Mouse (Mus musculus): ENCODE results near the gene Fut11. TPM values are rescaled to one million over a fixed set of nuclear protein-coding genes. Genes with fewer than 3 reads are reported as not detected.

Fut11 gene
- total and polyA plus RNA-seq, 2 experiments from 2014 or later, result 18.0 to 26.2 TPM

- Histone ChIP-seq H3K9ac (replicated peaks; ENCODE audit: low read length) (peak within 1 kb of the TSS; percentile 88), H3K9me3 (ENCODE audit: low read length) (no peaks in the 10 kb centered on the region), H3K4me1 (ENCODE audit: insufficient read depth, low read length) (peaks cover 12% of the 10 kb centered on the region), H3K36me3 (ENCODE audit: insufficient read depth, low read length) (peaks cover 23% of the 10 kb centered on the region), H3K4me2 (ENCODE audit: low read depth, low read length) (peak within 1 kb of the TSS; percentile 78), H3K27me3 (ENCODE audit: insufficient read depth, low read length) (no peaks in the 10 kb centered on the region), H3K4me3 (ENCODE audit: low read length) (peak within 1 kb of the TSS; percentile 74), H3K27ac (peak within 1 kb of the TSS; percentile 87)
- under 1% methylated on average over 69 of the region's 80 CpGs for WGBS
- TF ChIP-seq CTCF (IDR thresholded peaks at IDR 0.05; ENCODE audit: low read depth), result 0 out of 2 replicates have a peak, but pooled peaks have one; percentile 10
- DNase-seq (ENCODE audit: low spot score) (peak; percentile 96), ATAC-seq (peak; percentile 96)
These were observed 12.7 kb downstream of the Fut11 start, which contains the start of gene Zswim8 for GRCm38 (mm10) chr14:20707201-20708190. TSS of gene Zswim8 (plus strand) at chr14:20707552.

GRCm38 (mm10) chr14:20708239-20708638 lies 13.5 kb downstream of the Fut11 start:
- no peak for ATAC-seq
- 5% methylated on average over 10 of the region's 10 CpGs for WGBS

GRCm38 (mm10) chr14:20713832-20714231 lies 19.1 kb downstream of the Fut11 start:
- no peak overlapping the region for H3K9ac ChIP-seq (replicated peaks; ENCODE audit: low read length)
- peaks cover 80% of the 10 kb centered on the region for H3K36me3 ChIP-seq (ENCODE audit: insufficient read depth, low read length)
- no peaks in the 10 kb centered on the region for H3K27me3 ChIP-seq (ENCODE audit: insufficient read depth, low read length)
- TF ChIP-seq CTCF (IDR thresholded peaks at IDR 0.05; ENCODE audit: low read depth), result no peak
- H3K27ac ChIP-seq, result no peak overlapping the region
- peaks cover 9% of the 10 kb centered on the region for H3K4me1 ChIP-seq (ENCODE audit: insufficient read depth, low read length)
- DNase-seq (ENCODE audit: low spot score), result no peak
- no peak for ATAC-seq
- no peaks in the 10 kb centered on the region for H3K9me3 ChIP-seq (ENCODE audit: low read length)
- 65% methylated on average over 11 of the region's 11 CpGs for WGBS
- no peak overlapping the region for H3K4me2 ChIP-seq (ENCODE audit: low read depth, low read length)
- H3K4me3 ChIP-seq (ENCODE audit: low read length), result no peak overlapping the region

More at GRCm38 (mm10) chr14:20708239-20708638, 13.5 kb downstream of the Fut11 start:
- H3K27ac ChIP-seq, result peak overlapping the region; percentile 87; the same call in 1 of the 2 replicates
- peaks cover 12% of the 10 kb centered on the region for H3K4me1 ChIP-seq (ENCODE audit: insufficient read depth, low read length)
- H3K4me2 ChIP-seq (ENCODE audit: low read depth, low read length), result peak overlapping the region; percentile 78
- H3K9ac ChIP-seq (replicated peaks; ENCODE audit: low read length), result peak overlapping the region; percentile 88
- H3K27me3 ChIP-seq (ENCODE audit: insufficient read depth, low read length), result no peaks in the 10 kb centered on the region
- DNase-seq (ENCODE audit: low spot score), result no peak
- H3K36me3 ChIP-seq (ENCODE audit: insufficient read depth, low read length), result peaks cover 30% of the 10 kb centered on the region
- H3K4me3 ChIP-seq (ENCODE audit: low read length), result peak overlapping the region; percentile 74
- no peaks in the 10 kb centered on the region for H3K9me3 ChIP-seq (ENCODE audit: low read length)
- TF ChIP-seq CTCF (IDR thresholded peaks at IDR 0.05; ENCODE audit: low read depth), result no peak

- TF ChIP-seq CTCF (IDR thresholded peaks at IDR 0.05; ENCODE audit: low read depth), result no peak
- Histone ChIP-seq H3K9ac (replicated peaks; ENCODE audit: low read length) (no peak overlapping the region), H3K36me3 (ENCODE audit: insufficient read depth, low read length) (peaks cover 91% of the 10 kb centered on the region), H3K9me3 (ENCODE audit: low read length) (no peaks in the 10 kb centered on the region), H3K27me3 (ENCODE audit: insufficient read depth, low read length) (no peaks in the 10 kb centered on the region), H3K27ac (no peak overlapping the region), H3K4me2 (ENCODE audit: low read depth, low read length) (no peak overlapping the region), H3K4me3 (ENCODE audit: low read length) (no peak overlapping the region), H3K4me1 (ENCODE audit: insufficient read depth, low read length) (no peaks in the 10 kb centered on the region)
- ATAC-seq (no peak), DNase-seq (ENCODE audit: low spot score) (no peak)
- 88% methylated on average over 10 of the region's 10 CpGs for WGBS
These were observed 23.7 kb downstream of the Fut11 start for GRCm38 (mm10) chr14:20718443-20718842.

GRCm38 (mm10) chr14:20719767-20720166 lies 25.0 kb downstream of the Fut11 start:
- WGBS, result 93% methylated on average over 12 of the region's 12 CpGs
- no peak for ATAC-seq

GRCm38 (mm10) chr14:20721371-20721770 lies 26.6 kb downstream of the Fut11 start:
- Histone ChIP-seq H3K9me3 (ENCODE audit: low read length) (no peaks in the 10 kb centered on the region), H3K4me3 (ENCODE audit: low read length) (no peak overlapping the region), H3K9ac (replicated peaks; ENCODE audit: low read length) (no peak overlapping the region), H3K27ac (no peak overlapping the region), H3K4me1 (ENCODE audit: insufficient read depth, low read length) (no peaks in the 10 kb centered on the region), H3K4me2 (ENCODE audit: low read depth, low read length) (no peak overlapping the region), H3K36me3 (ENCODE audit: insufficient read depth, low read length) (peaks cover 85% of the 10 kb centered on the region), H3K27me3 (ENCODE audit: insufficient read depth, low read length) (no peaks in the 10 kb centered on the region)
- ATAC-seq, result peak; percentile 27
- 93% methylated on average over 4 of the region's 4 CpGs for WGBS
- no peak for DNase-seq (ENCODE audit: low spot score)
- no peak for TF ChIP-seq CTCF (IDR thresholded peaks at IDR 0.05; ENCODE audit: low read depth)

More at GRCm38 (mm10) chr14:20719767-20720166, 25.0 kb downstream of the Fut11 start:
- Histone ChIP-seq H3K27ac (no peak overlapping the region), H3K4me1 (ENCODE audit: insufficient read depth, low read length) (no peaks in the 10 kb centered on the region), H3K36me3 (ENCODE audit: insufficient read depth, low read length) (peaks cover 87% of the 10 kb centered on the region), H3K4me2 (ENCODE audit: low read depth, low read length) (no peak overlapping the region), H3K9ac (replicated peaks; ENCODE audit: low read length) (no peak overlapping the region), H3K4me3 (ENCODE audit: low read length) (no peak overlapping the region), H3K27me3 (ENCODE audit: insufficient read depth, low read length) (no peaks in the 10 kb centered on the region), H3K9me3 (ENCODE audit: low read length) (no peaks in the 10 kb centered on the region)
- DNase-seq (ENCODE audit: low spot score), result no peak
- no peak for TF ChIP-seq CTCF (IDR thresholded peaks at IDR 0.05; ENCODE audit: low read depth)

All from hindbrain, postnatal 0 days (tissue).